Mouse (Mus musculus) heart, adult 11 months (tissue): ENCODE results near the gene Gm17660.

Source experiments
- DNase-seq: peaks from one replicate; pipeline ENCODE4 v3.0.0; 2022

Gene Gm17660

GRCm38 (mm10) chr5:104080736-104081135, 3.3 kb upstream of the Gm17660 start:
- no peak for DNase-seq

GRCm38 (mm10) chr5:104076361-104076760, 1.0 kb downstream of the Gm17660 start:
- peak; percentile 76 for DNase-seq

DNA sequence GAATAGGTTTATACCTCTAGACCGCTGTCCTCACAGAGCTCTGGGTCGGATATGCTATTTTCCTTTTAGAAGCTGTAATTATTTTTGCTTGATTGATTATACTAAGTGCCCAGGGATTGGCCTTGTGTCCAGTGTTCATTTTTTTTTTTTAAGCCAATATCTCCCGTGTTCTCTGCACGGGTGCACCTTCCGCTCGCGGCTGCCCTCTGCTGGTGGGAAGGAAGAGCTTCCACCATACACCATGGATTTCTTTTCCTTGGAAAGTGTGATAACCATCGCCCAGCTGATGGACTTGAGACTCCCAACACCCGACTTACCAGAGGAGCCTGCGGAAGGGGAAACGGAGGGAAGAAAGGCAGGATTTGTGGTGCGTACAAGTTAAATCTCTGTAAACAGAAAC, 3.0 kb downstream of the Gm17660 start:
- DNase-seq = peak; percentile 92

DNA sequence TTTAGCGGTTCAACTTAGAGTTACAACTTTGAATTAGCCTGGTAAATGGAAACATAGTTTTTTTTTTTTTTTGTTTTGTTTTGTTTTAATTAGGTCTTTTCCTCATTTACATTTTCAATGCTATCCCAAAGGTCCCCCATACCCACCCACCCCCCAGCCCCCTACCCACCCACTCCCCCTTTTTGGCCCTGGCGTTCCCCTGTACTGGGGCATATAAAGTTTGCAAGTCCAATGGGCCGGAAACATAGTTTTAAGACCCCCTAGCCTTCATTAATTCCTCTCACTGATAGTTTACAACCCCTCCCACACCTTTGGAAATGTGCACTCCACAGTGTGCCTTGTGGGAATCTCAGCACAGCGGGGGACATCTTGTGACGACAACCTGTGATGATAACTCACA, 3.8 kb downstream of the Gm17660 start:
- DNase-seq = peak; percentile 72

GRCm38 (mm10) chr5:104072272-104072886, 5.0 kb downstream of the Gm17660 start:
- peak; percentile 91 for DNase-seq

GRCm38 (mm10) chr5:104071048-104071447, 6.4 kb downstream of the Gm17660 start:
- DNase-seq = no peak

- peak; percentile 85 for DNase-seq
Measured at GRCm38 (mm10) chr5:104068751-104069150, 8.7 kb downstream of the Gm17660 start.

DNA sequence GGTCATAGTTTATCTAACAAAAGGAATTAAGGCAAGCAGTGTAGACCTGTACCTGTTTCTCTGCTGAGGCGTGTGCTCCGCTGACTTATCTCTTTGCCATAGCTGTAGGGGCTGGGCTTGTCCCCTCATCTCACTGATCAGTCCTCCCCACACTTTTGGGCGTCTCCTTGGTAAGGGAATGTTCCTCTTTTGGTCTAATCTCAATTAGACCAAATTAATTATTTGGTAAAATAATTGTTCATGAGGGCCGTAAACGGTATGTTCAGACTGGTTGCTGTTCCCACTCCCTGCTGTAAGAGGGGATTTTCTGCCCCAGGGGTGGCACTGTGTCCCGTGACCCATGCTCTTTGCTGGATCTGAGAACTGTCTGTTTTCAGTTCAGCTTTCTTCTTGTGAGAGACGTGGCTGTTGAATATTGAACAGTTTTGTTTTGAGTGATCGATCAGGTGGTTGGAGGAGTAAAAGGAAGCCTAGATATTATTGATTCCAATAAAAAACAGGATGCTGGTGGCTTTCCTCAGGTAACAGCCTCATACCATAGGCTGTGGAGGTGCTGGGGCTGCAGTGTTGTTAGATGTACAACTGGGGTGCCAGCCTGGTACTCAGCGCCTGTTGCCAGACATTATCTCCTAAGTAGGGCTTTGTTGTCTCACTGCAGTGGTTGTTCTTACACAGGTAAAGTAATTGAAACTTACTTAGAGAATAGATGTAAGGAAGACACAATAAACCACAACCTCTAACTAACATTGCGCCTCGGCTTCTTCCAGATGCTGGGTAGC, 14.4 kb downstream of the Gm17660 start:
- peak; percentile 64 for DNase-seq

DNA sequence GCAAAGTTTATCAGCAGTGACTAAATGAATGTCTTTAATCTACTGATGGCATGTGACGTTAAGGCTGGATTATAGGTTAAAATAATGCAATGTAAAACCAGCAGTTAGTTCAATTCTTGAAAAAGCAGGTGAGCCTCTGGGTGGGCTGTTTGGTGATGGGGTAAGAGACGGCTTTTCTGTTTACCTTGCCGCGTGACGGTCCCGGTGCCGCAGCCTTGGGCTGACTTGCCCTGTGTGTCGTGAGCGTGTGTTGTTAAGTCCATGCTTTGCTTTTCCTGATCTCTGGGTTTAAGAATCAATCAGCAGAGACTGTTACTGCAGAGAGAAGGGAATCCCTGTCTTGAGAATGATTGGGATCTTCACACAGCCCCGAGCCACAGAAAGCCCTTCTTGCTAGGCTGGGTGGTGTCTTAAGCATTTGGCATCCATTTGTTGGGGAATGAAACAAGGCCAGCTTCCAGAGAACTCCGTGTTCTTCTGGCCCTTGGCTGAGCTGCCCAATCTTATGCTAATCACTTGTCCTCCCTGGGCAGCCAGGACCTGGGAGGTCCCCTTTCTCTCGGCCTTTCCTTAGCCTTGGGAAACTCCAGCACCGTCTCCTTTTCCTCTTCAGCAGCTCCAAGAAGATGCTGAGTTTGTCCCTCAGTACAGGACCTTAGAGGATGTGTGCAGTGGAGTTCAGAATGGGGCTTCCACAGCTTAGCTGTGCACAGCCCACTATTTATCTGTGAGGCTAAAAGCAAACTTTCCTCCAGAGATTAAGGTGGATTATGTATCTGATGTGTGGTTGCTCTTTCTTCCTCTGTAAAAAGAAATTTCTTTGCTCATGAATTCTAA, 15.3 kb downstream of the Gm17660 start:
- DNase-seq = peak; percentile 94

GRCm38 (mm10) chr5:104060429-104060828, 17.0 kb downstream of the Gm17660 start:
- peak; percentile 77 for DNase-seq

- DNase-seq = peak; percentile 83
Measured at GRCm38 (mm10) chr5:104059628-104060027, 17.8 kb downstream of the Gm17660 start.

GRCm38 (mm10) chr5:104058021-104058420, 19.4 kb downstream of the Gm17660 start:
- peak; percentile 90 for DNase-seq

- DNase-seq = peak; percentile 71
Measured at GRCm38 (mm10) chr5:104056295-104056694, 21.1 kb downstream of the Gm17660 start.

DNA sequence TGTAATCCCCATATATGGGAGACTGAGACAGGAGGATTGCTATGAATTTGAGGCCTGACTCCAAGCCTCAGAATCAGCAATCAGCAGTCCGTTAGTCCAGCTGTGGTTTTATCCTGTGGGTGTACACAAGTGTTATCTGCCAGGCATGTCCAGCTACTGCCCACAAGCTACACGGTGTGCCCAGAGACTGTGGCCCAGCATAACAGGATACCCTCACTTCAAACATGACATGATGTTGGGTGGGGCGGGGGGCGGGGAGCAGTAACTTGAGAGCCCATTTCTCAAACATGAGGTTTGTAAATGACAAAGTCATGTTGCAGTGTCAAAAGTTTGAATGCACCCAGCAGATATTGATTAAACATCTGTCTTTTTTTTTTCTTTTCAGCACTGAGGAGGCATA, 21.6 kb downstream of the Gm17660 start:
- DNase-seq = peak; percentile 46

GRCm38 (mm10) chr5:104054938-104055337, 22.5 kb downstream of the Gm17660 start:
- peak; percentile 76 for DNase-seq

DNA sequence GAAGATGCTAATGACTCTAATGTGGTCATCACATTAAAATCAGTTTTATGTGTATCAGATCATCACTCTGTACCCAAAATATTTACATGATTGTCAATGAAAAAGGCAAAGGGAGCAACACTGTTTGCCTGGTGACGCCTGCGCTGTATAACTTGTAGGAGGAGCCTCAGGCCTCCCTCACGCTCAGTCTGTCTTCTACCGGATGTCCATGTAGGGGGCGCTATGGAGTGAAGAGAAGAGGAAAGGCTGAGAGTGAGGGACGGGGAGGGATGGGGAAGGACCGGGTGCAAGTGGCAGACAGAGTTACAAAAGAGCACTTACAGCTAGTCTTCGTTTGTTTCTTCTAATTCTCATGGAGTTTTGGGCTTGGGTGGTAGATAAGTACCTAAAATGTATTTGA, 24.5 kb downstream of the Gm17660 start:
- peak; percentile 76 for DNase-seq

- peak; percentile 87 for DNase-seq
Measured at GRCm38 (mm10) chr5:104048139-104048538, 29.3 kb downstream of the Gm17660 start.

DNA sequence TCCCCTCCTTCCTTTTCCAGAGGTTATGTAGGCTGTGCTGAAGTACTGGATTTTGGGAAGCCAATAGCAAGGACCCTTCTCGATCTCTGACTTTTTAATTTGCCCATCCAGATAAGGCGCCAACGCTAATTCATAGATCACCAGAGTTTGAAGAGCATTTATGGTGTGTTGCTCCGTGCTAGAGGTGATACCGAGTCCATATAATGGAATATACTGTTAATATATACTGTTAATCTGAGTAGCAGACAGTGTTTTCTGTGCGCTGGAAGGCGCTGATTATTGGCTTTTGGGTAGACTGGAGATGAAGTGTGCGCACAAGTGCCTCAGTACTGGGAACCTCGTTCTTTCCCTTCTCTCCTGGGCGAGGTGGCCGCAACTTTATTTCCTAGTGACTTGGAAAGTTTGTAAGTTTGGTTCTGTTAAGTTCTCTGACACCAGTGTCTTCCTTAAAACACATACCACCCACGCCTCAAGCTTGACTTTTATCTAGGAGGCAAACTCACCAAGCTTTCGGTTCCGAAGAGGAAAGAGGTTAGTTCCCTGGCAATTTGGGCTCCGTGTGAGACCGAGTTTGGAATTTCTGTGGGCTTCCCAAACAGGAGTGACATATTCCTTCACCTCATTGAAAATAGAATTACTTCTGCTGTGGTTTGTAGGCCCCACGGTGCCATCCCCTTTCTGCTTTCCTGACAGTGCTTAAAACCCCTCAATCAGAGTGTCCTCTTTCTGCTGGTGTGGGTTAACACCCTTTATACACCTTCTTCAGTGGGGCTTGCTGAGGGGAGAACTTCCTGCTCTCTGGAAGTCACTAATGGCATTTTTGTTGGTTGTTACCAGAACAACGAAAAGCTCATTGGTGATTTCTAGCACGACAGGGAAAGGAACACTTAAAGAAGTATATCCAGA, 30.0 kb downstream of the Gm17660 start:
- DNase-seq = no peak

DNA sequence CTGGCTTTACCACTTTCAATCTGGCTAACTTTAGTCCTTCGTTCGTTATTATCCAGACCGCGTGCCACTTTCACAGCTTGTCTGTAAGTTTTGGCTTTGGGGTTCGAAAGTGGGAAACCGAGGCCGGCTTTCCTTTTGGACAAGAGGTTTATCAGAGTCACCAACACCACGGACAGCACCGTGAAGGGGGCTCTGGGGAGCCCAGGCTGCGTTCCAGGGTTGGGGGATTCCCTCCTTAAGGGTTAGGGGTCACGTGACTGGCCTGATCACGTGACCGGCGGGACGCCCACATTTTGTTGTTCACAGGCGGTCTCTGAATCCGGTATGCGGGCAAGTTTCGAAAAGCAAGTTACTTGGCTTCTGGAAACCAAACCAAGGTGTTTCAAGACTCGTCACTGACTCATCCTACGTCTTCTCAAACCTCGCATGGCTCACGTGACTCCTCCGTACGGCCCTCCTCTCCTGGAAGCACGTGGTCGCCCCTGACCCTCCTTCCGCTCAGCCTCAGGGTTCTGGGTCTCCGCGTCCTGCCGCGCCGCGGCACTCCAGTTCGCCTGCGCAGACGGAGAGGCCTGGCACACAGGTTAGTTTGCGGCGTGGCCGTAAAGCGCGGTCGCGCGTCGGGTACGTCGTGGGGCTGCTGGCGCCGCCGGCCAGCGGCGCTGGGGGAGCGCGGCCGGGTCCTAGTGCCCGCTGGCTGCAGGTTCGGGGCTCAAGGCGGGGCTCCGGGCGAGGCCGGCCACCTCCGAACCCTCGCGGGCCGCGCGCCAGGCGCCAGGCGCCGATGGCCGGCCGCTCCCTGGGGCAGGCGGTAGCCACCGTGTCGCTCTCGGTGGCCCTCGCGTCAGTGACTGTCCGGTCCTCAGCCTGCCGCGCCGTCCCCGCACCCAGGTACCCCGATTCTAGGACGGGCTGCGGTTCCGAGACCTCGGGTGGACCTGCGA, 30.9 kb downstream of the Gm17660 start, which contains the start of gene Nudt9:
Nudt9 (plus strand) TSS at position 51 of the 944 bp plus-strand sequence.
- peak; percentile 100 for DNase-seq

DNA sequence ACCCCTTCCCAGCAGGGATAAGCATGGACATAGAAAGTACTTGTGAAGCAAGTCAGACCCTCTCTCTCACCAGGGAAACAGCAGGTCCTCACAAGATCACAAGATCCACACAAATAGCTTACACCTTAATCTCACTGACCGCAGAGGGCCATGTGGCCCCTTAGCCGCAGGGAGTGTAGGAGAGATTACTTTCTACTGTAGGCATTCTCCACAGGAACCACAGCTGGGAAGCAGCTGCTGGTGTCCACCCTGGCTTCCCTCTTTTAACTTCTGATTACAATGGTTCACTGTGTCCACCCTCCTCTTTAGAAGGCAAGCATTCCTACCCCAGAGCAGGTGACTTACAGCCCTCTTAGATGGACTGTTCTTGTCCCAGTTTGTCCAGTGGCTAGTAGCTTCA, 33.7 kb downstream of the Gm17660 start:
- DNase-seq = peak; percentile 71

GRCm38 (mm10) chr5:104042906-104043305, 34.5 kb downstream of the Gm17660 start:
- DNase-seq = peak; percentile 87
